Mouse (Mus musculus): ENCODE measurements around the gene Eif3m.

Eif3m gene

DNA sequence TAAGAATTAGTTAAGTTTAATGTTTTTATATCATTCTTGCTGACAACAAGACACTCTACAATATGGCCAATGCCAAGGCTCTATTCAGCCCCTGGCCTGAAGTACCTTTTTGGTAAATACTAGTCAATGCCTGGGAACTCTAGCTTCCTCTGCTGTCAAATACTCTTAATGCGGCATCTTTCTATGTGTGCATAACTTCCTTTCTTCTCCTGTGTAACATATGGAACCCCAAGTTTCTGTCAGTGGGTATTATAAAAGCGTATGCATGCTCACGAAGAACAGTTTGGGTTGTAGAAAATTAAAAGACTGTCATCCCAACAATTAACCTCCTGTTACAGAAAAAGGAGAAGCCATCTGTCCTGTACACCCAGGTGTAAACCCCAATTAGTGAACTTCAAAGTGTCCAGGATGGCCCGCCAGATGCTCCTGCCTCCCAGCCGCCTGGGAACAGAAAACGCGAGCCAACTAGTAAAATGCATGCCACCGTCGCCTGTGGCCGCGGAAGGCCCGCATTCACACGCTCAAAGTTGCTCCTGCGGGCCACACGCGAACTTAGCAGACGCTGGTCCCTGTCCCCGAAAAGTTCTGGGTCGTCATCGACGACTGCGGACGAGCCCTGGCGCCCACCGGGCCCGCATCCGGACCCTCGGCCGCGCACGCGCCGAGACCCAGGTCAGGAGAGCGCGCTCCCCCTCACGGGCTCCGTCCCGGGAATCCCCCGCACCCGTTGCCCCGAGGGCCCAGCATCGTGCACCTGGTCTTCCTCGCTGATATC is 501 bp downstream of the Eif3m start:
- DNase-seq, result peak in 1 of 2 experiments; percentile 5

DNA sequence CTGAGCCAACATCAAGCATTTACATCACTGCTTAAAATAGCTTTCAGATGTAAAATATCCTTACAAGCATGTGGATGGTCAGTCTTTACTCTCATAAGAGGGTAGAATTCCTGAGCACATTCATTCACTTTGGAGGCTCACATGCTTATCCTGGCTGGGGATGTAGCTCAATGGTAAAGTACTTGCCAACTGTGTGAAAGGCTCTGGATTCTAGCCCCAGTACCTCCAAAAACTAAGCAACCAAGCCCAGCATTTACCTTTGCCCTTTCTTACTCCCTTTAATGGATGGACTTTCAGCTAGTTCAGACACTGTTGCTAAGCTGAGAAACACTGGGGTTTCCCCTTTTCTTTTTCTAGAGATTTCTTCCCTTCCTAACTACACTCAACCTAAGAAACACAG is 9.6 kb downstream of the Eif3m start:
- no peak for DNase-seq

GRCm38 (mm10) chr2:104996201-104996600 is 20.7 kb downstream of the Eif3m start:
- DNase-seq, result no peak

DNA sequence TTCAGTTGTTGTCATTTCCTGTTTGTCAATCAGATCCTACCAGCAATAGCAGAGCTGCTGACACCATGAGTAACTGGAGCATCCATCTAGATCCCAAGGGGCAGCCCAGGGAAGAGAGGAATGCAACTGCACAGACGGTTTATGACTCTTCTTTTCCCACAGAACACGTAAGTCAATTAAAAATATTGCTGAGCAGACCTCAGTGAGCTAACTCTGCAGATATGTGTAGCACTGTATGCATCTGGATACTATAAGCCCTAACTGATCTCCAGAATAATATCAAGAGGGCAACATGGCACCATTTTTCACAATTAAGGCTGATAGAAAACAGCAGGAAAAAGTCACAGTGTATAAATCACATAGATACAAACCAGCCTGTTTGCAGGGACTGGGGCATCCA is 22.4 kb downstream of the Eif3m start:
- DNase-seq, result no peak

GRCm38 (mm10) chr2:104988974-104989373 is 27.9 kb downstream of the Eif3m start:
- DNase-seq, result no peak

GRCm38 (mm10) chr2:104985796-104986195 is 31.1 kb downstream of the Eif3m start:
- DNase-seq, result no peak

GRCm38 (mm10) chr2:104981712-104982111 is 35.2 kb downstream of the Eif3m start:
- DNase-seq, result no peak

GRCm38 (mm10) chr2:104964492-104964891 is 52.4 kb downstream of the Eif3m start:
- no peak for DNase-seq
